Mouse (Mus musculus) embryonic stem cell, embryonic (primary cell): ENCODE measurements around the gene Snrpd3.
"Not testable (repeated sequence)": the region's sequence is repeated elsewhere in the genome, so short reads cannot be mapped to it uniquely, and the experiment has no call there.

Source experiments
- CTCF ChIA-PET, 4 experiments: fragments of 300-600 bp in 2 of 4; fragments of 350-600 bp in 2 of 4; sonication (Branson Sonifier 250); formaldehyde crosslinking; loops; one replicate each; lab custom pipeline; 2022; ENCODE audit warnings: inconsistent platforms in 2 of 4; lab: Charles Lee
- POLR2A ChIA-PET, 4 experiments: fragments of 300-600 bp in 2 of 4; fragments of 350-600 bp in 2 of 4; sonication (Branson Sonifier 250); formaldehyde crosslinking; loops; one replicate each; lab custom pipeline; 2022; ENCODE audit warnings: antibody characterized with exemption in 4 of 4, inconsistent platforms in 1 of 4; lab: Charles Lee

Snrpd3 gene

DNA sequence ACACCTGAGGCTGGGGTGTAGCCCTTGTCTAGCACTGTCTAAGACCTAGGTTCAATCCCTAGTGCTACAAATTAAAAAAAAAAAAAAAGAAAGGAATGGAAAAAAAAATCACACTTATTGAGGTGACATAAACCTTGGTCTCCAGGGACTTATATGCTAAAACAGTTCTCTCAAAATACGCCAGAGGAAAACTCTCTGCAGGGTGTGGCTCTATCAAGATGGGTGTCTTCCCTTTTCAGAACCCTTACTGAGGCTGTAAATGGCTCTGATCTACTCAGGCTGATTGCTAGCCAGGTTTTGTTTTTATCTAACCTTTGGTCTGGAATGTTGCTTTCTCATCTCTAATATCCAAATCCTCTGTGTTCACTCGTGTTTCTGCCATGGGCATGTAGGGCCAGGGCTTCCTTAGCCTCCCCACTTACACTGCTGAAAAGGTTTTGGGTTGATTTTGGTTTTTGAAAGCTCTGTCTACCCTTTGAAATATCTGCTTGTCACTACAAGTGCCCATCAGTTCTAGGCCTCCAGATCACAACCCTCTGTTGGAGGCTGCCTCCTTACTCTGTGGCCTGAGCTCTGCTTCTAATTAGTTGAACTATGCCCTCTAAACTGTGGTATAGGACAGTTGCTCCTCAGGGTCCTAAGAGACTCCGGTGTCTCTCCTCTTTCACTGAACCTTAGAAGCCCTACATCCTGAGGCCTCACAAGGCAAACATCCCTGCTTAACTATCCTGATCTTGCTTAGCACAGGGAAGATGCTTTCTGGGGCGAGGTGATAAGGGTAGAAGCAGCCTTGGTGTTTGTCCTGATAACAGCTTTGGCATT, 1.9 kb upstream of the Snrpd3 start:
- CTCF ChIA-PET: interaction anchor here in 1 of 4 experiments (0.6 kb wide), 1 partner anchor 86 kb away, joined by 7 read pairs; no protein-coding TSS in a partner anchor

DNA sequence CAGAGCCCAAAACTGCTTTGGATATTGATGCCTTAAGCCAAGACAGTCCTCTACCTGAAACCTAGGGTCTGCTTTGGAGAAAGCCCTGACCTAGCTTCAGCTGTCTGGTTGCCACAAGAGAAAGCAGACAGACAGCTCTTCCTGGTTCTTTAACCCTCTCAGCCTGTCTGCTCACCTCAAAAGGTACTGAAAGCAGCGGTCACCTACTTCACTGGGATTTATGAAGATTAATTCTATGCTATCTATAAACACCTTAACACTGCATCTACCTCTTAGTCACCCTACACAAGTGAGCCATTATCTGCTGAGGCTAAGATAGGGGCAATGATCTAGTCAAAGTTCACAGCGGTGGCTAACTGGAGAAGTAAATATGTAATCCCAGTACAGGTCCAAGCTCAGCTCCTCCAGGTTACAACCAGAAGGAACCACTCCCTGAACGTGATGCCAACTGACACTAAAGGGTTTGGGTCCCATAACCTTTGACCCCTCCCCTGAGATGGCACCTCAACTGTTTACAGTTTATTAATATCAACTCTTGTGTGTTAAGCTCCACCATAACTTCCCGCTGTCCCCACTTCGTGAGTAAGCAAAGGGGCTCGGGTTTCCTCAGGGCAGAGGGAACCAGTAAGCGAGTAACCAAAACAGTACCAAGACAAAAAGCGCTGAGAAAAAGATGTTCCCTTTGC, 1.2 kb upstream of the Snrpd3 start:
- ChIA-PET CTCF (interaction anchor here in 2 of 4 experiments (0.6 kb wide), 2 partner anchors 85 to 337 kb away, joined by 6 to 7 read pairs; no protein-coding TSS in a partner anchor), POLR2A (interaction anchor here in 2 of 4 experiments (0.6 to 2.0 kb wide), 10 partner anchors 9 to 945 kb away, joined by 3 to 8 read pairs (median 5); partner anchors contain the start of genes Ddt (in 1 of the 2) and Mmp11 (in 1 of the 2))

More for the DNA sequence above, 1.9 kb upstream of the Snrpd3 start:
- POLR2A ChIA-PET: interaction anchor here in 2 of 4 experiments (0.6 to 1.7 kb wide), 6 partner anchors 10 to 946 kb away, joined by 3 to 6 read pairs (median 4); partner anchors contain the start of gene Specc1l (in 1 of the 2)

DNA sequence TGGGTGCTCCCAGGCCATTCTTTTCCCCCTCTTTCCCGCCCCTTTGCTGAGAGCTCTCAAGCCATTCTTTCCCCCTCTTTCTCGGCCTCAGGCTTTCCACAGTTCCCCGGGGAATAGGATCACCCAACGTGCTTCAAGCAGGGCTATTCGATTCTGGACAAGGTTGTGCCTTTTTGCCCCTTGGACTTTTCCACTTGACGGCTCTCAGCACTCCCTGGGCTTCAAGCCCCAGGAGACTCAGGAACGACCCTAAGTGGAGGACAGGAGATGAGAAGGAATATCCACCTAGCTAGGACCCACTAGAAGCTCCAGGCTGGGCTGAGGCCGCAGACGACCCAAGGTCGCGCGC, 653 bp upstream of the Snrpd3 start:
- ChIA-PET CTCF (interaction anchor here in 1 of 4 experiments (0.6 kb wide), 1 partner anchor 337 kb away, joined by 6 read pairs; no protein-coding TSS in a partner anchor), POLR2A (interaction anchor here in 2 of 4 experiments (0.6 to 2.0 kb wide), 11 partner anchors 8 to 420 kb away, joined by 3 to 8 read pairs (median 5); partner anchors contain the start of genes Ddt (in 1 of the 2) and Mmp11 (in 1 of the 2))

DNA sequence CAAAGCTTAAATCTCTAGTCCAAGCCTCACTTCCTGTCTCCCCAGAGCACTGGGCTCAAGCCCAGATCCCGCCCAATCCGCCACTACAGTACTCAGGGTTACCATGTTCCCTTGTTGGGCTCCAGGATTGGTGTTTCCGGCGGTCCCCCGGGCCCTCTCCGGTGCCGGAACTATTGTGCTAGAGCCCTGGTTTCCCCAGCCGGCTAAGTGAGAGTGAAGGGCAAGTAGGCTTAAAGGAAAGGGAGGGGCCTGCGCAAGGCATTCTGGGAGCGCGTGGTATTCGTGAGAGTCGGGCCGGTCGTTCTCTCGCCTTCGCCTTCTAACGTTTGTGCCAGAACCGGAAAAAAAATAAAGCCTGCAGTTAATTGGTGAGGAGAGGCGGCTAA, 400 bp downstream of the Snrpd3 start, which contains the start of gene Gucd1:
Gene Gucd1 (minus strand): TSS at position 215 of the 386 bp plus-strand sequence.
- POLR2A ChIA-PET: interaction anchor here in 3 of 4 experiments (0.6 to 2.2 kb wide), 23 partner anchors 9 to 952 kb away, joined by 3 to 10 read pairs (median 3); partner anchors contain the start of gene Mmp11 (in 1 of the 3)
- CTCF ChIA-PET: no interaction called here

DNA sequence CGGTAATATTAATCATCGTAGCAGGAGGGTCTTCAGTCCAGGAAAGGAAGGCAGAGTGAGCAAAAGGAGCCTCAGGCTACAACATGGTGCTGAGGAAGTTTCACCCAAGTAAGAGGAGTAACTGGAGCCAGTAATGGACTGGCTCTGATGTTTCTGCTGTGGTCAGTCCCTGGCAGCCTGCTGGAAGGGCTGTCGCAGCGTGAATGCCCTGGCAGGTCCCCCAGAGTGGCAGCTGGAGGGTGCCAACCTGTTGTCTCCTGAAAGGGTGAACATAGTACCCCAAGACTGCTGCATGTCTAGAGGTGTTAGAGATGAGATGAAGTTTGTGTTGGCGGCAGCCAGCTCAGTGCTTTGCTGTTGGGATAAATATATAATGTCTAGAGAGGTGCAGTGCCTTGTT, 3.2 kb downstream of the Snrpd3 start:
- POLR2A ChIA-PET: interaction anchor here in 3 of 4 experiments (0.5 to 1.1 kb wide), 6 partner anchors 11 to 271 kb away, joined by 3 to 8 read pairs (median 4); no protein-coding TSS in a partner anchor
- CTCF ChIA-PET: interaction anchor here in 1 of 4 experiments (0.6 kb wide), 1 partner anchor 351 kb away, joined by 4 read pairs; no protein-coding TSS in a partner anchor

DNA sequence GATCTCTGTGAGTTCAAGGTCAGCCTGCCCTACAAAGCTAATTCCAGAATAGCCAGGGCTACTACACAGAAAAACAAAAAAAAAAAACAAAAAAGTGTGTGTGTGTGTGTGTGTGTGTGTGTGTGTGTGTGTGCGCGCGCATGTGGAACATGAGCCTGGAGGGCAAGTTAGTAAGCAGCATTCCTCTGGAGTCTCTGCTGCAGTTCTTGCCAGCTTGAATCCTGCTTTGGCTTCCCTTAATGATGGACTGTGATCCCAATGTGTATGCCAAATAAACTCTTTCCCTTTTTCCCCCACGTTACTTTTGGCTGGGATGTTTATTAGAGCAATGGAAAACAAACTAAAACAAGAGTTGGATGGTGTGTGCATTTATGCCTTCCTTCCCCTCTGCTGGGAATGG, 4.3 kb downstream of the Snrpd3 start:
- ChIA-PET POLR2A (interaction anchor here in 3 of 4 experiments (0.6 to 1.1 kb wide), 6 partner anchors 9 to 525 kb away, joined by 3 to 13 read pairs (median 3); partner anchors contain the start of genes Ddt (in 1 of the 3) and Specc1l (in 1 of the 3)), CTCF (interaction anchor here in 1 of 4 experiments (0.7 kb wide), 1 partner anchor 299 kb away, joined by 3 read pairs; no protein-coding TSS in a partner anchor)

DNA sequence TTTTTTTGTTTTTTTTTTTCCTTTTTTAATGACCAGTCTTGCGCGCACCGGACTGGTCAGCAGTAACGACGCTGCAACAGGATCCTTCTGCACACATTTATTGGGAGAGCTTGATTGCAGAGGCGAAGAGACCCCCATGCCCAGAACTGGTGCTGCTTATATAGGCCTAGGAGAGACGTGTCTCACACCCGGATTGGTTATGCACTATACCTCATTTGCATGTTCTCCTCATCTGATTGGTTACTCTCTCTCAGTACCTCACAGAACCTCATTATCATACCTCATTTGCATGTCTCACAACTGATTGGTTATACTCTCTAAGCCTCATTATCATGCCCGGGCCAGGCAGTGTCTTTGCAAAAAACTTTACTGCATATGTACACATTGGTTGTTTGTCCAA, 8.1 kb downstream of the Snrpd3 start:
- POLR2A ChIA-PET: interaction anchor here in 3 of 4 experiments (0.7 to 2.3 kb wide), 9 partner anchors 8 to 248 kb away, joined by 3 to 10 read pairs (median 5); partner anchors contain the start of genes Ddt (in 1 of the 3), Gucd1 (in 1 of the 3) and Snrpd3 (in 1 of the 3)
- CTCF ChIA-PET: not testable (repeated sequence)

DNA sequence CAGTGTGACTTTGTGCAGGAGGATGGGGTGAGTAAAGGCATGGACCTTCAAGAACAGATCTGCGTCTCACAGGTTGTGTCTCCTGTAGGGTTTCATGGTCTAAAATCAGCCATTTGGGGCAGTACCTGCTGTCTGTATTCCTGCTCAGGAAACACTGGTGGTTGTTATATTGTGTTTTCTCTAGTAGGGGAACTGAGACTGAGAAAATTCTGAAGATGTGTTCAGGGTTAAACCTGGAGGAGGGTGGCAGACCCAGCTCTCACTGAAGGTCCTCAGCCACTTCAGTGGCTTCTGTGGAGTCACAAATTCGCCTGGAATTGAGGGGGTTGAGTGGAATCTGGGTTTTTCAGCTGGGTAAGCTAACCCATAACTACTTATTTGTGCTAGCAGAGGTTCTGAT, 13.0 kb downstream of the Snrpd3 start:
- CTCF ChIA-PET: no interaction called here
- POLR2A ChIA-PET: interaction anchor here in 2 of 4 experiments (1.7 to 2.3 kb wide), 3 partner anchors 7 to 13 kb away, joined by 4 to 6 read pairs (median 6); partner anchors contain the start of genes Gucd1 (in 2 of the 2) and Snrpd3 (in 1 of the 2)

DNA sequence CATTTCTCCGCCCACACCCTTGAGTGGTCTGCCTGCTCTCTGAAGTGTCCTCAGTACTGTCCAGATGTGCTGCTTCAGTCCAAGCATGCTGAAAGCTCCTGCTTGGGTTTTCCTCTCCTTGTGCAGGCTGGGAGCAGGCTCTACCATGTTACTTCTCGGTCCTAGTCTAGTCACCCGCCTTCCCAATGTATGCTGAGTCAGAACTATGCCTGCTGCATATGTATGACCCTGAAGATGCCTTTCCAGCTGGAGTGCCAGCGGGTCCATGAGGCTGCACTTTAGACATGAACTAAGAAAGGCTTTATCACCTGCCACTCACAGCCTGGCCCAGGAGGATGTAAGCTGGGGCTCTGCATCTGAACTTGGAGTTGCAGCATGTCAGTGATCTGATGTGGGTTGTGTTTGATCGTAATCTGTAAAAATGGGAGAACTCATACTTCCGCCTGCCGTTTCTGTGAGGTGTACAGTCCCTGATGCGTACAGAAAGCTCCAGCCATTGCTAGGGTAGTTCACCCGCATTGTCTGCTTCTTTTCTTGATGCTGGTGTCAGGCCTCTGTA, 14.3 kb downstream of the Snrpd3 start:
- CTCF ChIA-PET: interaction anchor here in 1 of 4 experiments (0.6 kb wide), 1 partner anchor 15 kb away, joined by 4 read pairs; no protein-coding TSS in a partner anchor
- POLR2A ChIA-PET: interaction anchor here in 2 of 4 experiments (0.5 to 1.7 kb wide), 4 partner anchors 9 to 577 kb away, joined by 3 to 6 read pairs (median 4); no protein-coding TSS in a partner anchor

DNA sequence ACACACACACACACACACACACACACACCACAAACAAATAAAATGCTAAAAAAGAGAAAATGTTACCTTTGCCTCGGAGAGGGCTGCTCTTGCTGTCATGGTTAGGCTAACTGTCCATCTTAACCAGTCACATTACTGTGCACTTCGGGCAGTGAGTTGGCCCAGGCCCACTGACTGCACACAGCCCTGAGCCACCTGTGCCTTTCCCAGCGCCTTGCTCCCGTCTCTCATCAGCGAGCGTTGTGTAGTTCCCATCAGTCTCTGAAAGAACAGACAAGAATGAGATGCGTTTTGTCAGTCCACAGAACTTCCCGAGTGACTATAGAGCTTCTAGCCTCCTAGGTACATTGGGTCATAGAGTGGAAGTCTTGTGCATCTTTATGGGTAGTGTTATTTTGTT, 16.9 kb downstream of the Snrpd3 start:
- ChIA-PET POLR2A (interaction anchor here in 1 of 4 experiments (1.0 to 2.0 kb wide), 3 partner anchors 8 to 31 kb away, joined by 3 to 6 read pairs (median 5); no protein-coding TSS in a partner anchor), CTCF (no interaction called here)

DNA sequence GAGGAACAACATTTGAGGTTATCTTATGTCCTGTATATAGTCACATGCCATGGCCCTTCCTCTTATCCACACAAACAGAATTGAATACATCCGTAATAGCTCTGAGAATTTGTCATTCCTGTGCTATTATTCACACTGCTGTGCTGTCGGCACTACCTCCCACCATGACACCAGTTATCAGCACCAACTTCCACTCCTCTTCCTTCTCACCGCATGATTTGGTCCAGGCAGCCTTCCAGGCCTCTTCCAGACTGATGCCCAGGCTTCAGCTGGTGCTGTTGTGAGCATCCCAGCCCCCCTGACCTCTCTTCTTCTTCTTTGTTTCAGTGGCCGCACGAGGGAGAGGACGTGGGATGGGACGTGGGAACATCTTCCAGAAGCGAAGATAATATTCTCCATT, 17.6 kb downstream of the Snrpd3 start:
- POLR2A ChIA-PET: interaction anchor here in 2 of 4 experiments (0.7 to 2.0 kb wide), 7 partner anchors 9 to 30 kb away, joined by 3 to 7 read pairs (median 5); no protein-coding TSS in a partner anchor

DNA sequence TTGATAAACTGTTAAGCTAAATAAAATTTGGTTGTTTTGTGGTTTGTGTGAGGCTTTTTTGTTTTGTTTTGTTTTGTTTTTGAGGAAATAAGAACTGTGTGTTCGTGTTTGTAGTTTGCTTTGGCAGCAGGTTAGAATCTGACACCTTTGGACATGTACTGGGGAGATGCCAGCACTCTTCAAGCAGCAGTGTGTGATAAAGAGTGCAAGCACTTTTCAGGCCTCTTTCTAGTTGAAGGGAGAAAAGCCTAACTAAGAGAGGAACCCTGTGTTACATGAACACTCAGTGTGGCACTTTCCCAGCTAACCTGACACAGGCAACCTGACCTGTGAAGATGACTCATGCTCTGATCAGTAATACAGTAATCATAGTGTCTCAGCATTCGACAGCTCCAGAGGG, 18.1 kb downstream of the Snrpd3 start:
- CTCF ChIA-PET: no interaction called here
- POLR2A ChIA-PET: interaction anchor here in 2 of 4 experiments (0.7 to 2.0 kb wide), 7 partner anchors 9 to 30 kb away, joined by 3 to 7 read pairs (median 5); no protein-coding TSS in a partner anchor

More for the DNA sequence above, 17.6 kb downstream of the Snrpd3 start:
- CTCF ChIA-PET: no interaction called here

DNA sequence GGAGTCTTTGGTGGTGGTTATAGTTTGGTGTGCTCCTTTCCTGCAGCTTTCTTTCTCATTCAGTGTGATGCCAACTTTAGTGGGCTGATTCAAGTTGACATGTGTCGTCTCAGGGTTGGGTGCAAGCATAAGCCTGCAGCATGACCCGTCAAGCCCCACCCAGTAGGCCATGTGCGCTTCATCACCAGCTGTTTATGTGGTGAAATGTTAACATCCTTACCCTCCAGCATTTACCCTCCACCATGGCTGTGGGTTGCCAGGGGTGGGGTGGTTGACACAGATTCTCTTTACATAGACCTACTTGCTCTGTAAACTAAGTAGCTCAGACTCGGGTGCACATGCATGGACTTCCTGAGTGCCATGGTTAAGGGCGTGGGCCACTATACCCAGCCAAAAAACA, 18.8 kb downstream of the Snrpd3 start:
- ChIA-PET POLR2A (interaction anchor here in 2 of 4 experiments (0.5 to 2.0 kb wide), 14 partner anchors 9 to 112 kb away, joined by 3 to 8 read pairs (median 4); no protein-coding TSS in a partner anchor), CTCF (interaction anchor here in 1 of 4 experiments (0.5 kb wide), 1 partner anchor 516 kb away, joined by 4 read pairs; no protein-coding TSS in a partner anchor)

DNA sequence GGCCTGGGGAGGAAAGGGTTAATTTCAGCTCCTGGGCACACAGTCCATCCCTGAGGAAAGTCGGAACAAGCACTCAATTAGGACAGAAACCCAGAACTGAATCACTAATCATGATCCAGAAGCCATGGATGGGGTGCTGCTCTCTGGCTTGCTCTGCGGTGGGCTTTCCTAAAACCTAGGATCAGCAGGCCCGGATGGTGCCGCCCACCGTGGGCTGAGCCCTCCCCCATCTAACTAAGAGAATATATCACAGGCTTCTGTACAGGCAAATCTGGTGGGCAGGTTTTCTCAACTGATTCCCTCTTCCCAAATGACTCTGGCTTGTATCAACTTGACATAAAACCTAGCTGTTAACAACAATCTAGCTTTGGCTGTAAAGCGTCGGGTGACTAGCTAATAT, 30.6 kb downstream of the Snrpd3 start:
- ChIA-PET CTCF (interaction anchor here in 2 of 4 experiments (0.7 to 1.3 kb wide), 3 partner anchors 38 to 699 kb away, joined by 3 to 6 read pairs (median 4); no protein-coding TSS in a partner anchor), POLR2A (interaction anchor here in 1 of 4 experiments (1.0 to 1.3 kb wide), 2 partner anchors 11 to 23 kb away, joined by 4 read pairs; no protein-coding TSS in a partner anchor)

DNA sequence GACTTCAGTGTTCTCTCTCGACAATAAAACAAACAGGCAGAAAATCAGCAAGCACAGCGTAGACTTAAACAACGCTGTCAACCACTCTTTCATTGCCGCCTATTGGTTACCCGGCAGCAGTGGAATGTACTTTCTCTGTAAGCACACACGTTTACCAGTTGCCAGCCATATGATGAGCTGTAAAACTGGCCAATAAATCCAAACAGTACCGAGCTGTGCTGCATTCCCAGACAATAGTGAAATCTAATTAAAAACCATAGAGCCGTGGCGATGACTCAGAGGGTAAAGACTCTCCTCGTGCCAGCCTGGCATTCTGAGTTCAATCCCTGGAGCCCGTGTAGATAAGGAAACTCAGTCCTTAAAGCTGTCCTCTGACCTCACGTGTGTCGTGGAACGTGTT, 31.1 kb downstream of the Snrpd3 start:
- ChIA-PET POLR2A (interaction anchor here in 2 of 4 experiments (0.7 to 1.3 kb wide), 4 partner anchors 9 to 24 kb away, joined by 3 to 4 read pairs (median 4); no protein-coding TSS in a partner anchor), CTCF (interaction anchor here in 2 of 4 experiments (0.7 to 1.3 kb wide), 3 partner anchors 38 to 357 kb away, joined by 3 to 4 read pairs (median 3); no protein-coding TSS in a partner anchor)

DNA sequence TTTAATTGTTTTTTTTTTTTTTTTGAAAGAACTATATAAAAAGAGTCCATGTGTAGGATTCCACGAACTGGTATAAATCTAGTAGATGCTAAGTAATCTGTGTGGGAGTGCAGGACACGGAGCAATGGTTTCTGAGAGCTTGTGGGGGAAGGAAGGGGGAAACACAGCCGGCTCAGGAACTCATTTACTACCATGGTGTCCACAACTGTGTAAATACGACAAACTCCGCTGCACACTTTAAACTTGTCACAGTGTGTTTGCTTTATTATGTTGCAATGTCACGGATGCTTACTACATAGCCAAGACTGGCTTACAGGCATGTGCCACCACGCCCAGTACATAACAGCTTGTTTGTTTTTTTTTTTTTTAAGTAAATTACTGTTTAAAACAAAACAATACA, 32.5 kb downstream of the Snrpd3 start:
- ChIA-PET CTCF (interaction anchor here in 1 of 4 experiments (0.5 kb wide), 1 partner anchor 98 kb away, joined by 5 read pairs; no protein-coding TSS in a partner anchor), POLR2A (interaction anchor here in 2 of 4 experiments (0.5 to 1.5 kb wide), 5 partner anchors 11 to 16 kb away, joined by 3 to 6 read pairs (median 4); partner anchors contain the start of gene Lrrc75b (in 1 of the 2))
